Mouse (Mus musculus): Measurements from ENCODE around the gene Pigf.
"Not testable (repeated sequence)": the region's sequence is repeated elsewhere in the genome, so short reads cannot be mapped to it uniquely, and the experiment has no call there.

Pigf gene

DNA sequence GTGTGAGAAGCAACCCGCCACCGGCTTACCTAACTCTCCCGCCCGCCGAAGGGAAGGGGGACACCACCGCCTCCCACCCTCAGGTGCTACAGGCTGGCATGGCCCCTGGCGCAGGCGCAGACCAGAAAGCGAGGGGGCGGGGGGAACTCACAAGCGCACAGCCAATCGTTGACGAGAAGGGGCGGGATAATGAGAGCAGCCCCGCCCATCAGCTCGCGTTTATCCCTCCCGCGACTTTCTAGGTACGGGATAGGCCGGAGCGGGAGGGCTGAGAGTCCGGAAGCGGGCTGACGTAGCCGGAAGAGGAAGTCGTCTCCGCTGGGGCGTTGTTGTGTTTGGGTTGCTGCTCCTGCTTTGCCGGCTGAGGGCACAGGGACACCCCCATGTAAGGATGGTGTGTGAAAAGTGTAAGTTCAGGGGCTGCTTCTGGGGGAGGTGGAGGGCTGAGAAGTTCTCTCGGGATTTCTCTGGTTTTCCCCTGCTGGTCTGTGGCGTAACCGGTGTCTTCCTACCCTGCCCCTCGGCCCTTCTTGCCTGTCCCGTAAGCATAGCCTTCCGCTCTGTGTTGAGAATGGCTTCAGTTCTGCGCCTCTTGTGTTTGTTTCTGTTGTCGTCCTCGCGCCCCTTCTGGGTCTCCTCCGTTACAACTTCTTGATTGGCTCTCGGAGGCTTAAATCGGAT is at the start of gene Pigf, which contains the start of gene Cript:
Pigf (minus strand) TSS at position 138 of the 681 bp plus-strand sequence.
Cript (plus strand) TSS at position 282 of the 681 bp plus-strand sequence.
- DNase-seq (ENCODE audit: low read depth) = peak; percentile 95

DNA sequence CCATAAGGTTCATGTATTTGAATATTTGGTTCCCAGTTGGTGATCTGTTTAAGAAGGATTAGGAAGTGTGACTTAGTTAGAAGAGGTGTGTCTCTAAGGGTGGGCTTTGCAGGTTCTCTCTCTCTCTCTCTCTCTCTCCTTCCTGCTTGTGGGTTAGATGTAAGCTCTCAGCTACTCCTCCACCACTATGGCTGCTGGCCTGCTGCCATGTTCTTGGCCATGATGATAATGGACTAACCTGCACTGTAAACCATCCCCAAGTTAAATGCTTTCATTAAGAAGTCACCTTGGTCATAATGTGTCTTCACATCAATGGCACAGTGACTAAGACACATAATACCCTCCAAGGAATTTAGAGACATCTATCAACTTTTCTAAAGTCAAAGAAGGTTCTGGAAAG is 48.3 kb upstream of the Pigf start:
- DNase-seq (ENCODE audit: low read depth) = no peak

- no peak for DNase-seq (ENCODE audit: low read depth)
Observed at GRCm38 (mm10) chr17:87072766-87073440, 47.7 kb upstream of the Pigf start.

DNA sequence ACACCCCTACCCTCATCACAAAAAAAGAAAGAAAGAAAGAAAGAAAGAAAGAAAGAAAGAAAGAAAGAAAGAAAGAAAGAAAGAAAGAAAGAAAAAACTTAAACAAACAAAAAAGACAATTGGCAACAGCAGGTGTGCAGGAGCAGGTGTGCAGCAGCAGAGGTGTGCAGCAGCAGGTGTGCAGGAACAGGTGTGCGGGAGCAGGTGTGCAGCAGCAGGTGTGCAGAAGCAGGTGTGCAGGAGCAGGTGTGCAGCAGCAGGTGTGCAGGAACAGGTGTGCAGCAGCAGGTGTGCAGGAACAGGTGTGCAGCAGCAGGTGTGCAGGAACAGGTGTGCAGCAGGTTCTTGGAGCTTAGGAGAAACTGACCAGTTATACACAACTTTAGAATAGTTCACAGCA is 47.0 kb upstream of the Pigf start:
- not testable (repeated sequence) for DNase-seq (ENCODE audit: low read depth)

GRCm38 (mm10) chr17:87068997-87069396 is 43.8 kb upstream of the Pigf start:
- no peak for DNase-seq (ENCODE audit: low read depth)

DNA sequence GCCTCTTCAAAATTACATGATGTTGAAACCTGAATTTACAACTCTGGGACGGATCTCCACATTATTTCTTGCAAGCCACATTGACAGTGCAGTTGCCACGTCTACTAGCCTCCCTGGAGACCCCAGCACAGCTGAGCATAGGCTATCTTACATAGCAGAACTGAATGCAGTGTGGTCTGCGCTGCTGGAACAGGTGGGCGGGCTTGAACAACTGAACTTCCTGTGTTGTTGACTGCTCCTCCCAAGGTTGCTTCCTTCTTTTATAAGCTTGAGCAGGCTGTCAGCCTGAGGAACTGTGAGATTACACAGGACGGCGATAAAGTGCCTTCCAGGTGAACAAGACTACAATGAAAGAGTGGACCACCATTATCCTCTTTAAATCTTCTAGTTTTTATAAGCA is 38.8 kb upstream of the Pigf start:
- DNase-seq (ENCODE audit: low read depth) = no peak

GRCm38 (mm10) chr17:87063461-87063860 is 38.3 kb upstream of the Pigf start:
- DNase-seq (ENCODE audit: low read depth) = no peak

- DNase-seq (ENCODE audit: low read depth) = no peak
Observed at GRCm38 (mm10) chr17:87062639-87063038, 37.4 kb upstream of the Pigf start.

DNA sequence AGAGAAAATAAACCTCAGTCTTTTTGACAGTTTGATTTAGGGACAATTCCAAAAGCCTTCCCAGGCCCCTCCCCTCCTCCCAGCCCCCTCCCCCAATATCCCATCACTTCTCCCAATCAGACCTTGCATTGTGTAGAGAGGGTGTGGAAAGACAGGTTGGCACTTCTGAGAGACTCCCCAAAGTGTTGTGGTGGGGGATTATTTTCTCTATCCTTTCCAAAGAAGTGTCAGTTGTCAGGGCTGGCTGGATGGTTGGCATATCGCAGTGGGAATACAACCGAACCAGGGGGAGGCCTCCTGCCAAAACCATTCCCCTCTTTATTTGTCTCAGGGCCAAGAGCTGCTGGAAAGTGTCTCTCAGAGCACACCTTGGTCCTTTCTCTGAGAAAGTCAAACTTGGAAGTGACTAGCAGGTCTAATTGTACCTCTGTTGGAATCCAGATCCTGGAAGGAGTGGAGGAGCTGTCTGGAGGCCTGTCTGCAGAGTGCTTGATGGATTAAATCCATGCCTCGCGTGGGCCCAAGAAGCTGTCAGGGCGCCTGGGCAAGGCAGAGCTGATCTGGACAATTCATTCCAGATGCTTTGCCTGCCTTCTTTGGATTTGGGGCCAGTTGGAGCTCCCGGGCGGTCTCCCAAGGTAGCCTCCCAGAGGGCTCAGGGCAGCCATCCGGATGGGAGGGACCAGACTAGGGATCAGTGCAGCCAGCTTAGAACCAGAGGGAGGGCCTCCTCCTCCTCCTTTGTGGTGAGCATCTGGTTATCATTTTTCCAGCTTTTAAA is 32.5 kb upstream of the Pigf start:
- DNase-seq (ENCODE audit: low read depth) = peak; percentile 72

DNA sequence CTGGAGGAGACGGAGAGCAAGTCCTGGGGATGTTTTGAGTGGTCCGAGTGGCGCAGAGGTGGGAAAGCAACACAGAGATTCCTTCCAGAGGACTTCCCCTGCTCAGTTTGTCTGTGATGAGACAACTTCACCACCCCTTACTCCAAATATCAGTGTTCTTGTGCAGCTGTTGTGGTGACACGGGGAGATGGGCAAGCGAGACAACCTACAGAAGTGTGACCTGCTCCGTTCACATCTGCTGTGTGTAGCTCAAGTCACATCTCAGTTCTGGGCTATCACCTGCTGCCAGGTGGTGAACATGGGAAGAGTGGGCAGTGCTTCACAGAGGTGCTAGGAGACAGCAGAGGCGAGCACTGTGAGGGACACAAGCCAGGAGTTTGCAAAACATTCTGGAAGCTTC is 31.6 kb upstream of the Pigf start:
- DNase-seq (ENCODE audit: low read depth) = no peak

- no peak for DNase-seq (ENCODE audit: low read depth)
Observed at GRCm38 (mm10) chr17:87055663-87056062, 30.5 kb upstream of the Pigf start.

- no peak for DNase-seq (ENCODE audit: low read depth)
Observed at GRCm38 (mm10) chr17:87055051-87055459, 29.8 kb upstream of the Pigf start.

- no peak for DNase-seq (ENCODE audit: low read depth)
Observed at GRCm38 (mm10) chr17:87053921-87054320, 28.7 kb upstream of the Pigf start.

GRCm38 (mm10) chr17:87052432-87052831 is 27.2 kb upstream of the Pigf start:
- DNase-seq (ENCODE audit: low read depth) = no peak

- DNase-seq (ENCODE audit: low read depth) = no peak
Observed at GRCm38 (mm10) chr17:87051652-87052051, 26.4 kb upstream of the Pigf start.

DNA sequence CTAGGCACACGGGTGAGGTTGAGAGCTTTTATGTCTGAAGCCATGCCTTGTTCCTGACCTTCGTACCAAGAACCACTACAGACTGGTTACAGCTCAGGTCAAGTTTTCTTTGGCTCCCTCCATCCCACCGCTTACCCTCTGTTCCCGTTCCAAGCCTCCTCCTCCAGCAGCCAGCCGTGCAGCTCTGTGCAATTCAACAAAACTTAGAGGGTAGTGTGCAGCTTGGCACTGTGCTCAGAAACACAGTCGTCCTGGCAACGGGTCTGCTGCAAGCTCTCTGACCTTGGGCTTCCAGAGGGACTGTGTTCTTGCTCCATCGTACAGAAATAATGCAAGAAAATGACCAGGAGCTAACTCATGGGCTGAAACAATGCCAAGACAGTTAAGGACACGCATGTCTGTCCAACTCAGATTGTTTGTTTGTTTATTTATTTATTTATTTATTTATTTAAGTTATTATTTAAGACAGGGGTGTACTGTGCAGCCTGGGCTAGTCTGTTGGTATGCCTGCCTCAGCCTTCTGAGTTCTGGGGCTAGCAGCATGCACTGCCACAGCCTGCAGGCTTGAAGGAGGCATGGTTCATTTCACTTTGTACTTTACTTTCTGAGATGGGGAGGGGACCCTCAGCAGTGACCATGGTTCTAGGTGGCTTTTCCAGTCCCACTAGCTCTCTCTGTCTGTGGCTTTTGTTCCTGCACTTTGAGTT is 25.4 kb upstream of the Pigf start:
- peak; percentile 63 for DNase-seq (ENCODE audit: low read depth)

DNA sequence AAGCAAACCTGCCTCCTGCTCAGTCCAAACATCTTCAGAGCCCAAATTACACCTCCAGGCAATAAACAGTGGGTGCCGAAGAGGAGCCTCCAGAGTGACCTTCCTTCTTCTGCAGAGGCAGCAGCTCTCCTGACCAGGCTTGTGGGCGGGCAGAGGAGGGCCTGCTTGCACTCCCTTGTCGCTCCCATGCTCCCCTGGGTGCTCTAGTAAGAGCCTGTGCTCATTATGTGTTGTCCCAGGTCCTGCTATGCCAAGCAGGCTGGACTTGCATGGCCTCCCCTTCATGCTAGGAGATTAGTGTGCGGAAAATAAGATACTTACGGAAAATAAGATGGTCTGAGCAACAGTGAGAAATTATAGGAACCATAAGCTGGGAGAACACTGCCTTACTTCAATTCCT is 24.5 kb upstream of the Pigf start:
- DNase-seq (ENCODE audit: low read depth) = no peak

DNA sequence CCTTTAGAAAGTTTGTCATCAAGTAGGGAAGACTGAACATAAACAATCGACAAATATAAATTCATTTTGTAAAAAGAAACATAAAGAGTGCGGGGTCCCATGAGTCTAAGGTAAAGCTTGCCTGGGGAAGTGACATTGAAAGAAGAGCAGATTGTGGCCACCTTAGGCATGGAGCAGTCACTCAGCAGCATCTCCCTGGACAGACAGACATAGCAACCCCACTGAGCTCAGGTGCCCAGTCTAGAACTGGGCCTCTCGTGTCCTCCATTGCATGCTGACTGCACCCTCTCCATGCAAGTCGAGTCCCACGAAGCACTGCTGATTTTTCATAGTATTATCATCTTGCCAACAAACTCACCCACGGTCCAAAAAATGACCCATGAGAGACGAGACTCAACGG is 19.6 kb upstream of the Pigf start:
- no peak for DNase-seq (ENCODE audit: low read depth)

DNA sequence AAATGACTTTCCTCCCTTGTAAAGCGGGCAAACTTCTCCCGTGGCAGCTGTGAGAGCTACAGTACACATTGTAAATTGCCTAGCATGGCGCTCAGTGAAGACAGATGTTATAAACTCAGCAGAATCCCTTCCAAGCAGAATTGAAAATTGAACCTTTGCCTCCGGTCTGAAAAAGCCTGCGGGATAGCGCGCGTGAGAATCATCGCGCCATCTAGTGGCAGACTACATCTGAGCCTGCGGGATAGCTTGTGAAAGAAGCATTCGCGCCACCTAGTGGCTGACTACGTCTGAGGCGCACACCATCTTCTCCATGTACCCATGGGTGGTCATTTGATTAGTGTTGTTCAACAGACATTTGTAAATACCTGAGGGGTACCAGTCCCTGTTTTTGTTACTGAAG is 19.2 kb upstream of the Pigf start:
- peak; percentile 76 for DNase-seq (ENCODE audit: low read depth)

- DNase-seq (ENCODE audit: low read depth) = no peak
Observed at GRCm38 (mm10) chr17:87041739-87042138, 16.5 kb upstream of the Pigf start.

DNA sequence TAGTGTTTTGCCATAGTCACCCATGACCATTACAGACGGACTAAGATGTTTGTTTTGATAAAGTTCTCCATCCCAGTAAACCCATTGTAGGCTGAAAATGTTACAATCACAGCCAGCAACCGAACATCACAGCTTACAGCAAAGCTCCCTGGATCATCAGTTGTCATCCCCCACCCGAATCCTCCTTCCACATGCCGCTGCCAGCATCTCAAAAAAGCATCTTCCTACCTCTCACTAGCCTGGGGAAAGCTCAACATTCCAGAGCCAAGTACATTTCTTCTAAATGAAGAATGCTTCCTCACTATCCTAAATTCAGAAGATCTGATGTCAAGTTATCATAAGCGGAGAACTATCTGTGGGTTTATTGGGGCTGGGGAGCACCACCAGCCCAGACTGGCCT is 13.3 kb upstream of the Pigf start:
- no peak for DNase-seq (ENCODE audit: low read depth)
